Mouse (Mus musculus) testis, postnatal 10 days (tissue): ENCODE results near the gene Elmo1.
A peak's percentile ranks its signal among the peaks of the same experiment; 100 is the strongest.

ENCODE experiments used
- DNase-seq: peaks from one replicate; pipeline ENCODE4 v3.0.0; 2021; ENCODE audit warnings: low spot score

The Elmo1 gene

GRCm38 (mm10) chr13:20207126-20207525 lies 116.7 kb downstream of the Elmo1 start:
- no peak for DNase-seq

- no peak for DNase-seq
Observed at GRCm38 (mm10) chr13:20207950-20208642, 117.7 kb downstream of the Elmo1 start.

DNA sequence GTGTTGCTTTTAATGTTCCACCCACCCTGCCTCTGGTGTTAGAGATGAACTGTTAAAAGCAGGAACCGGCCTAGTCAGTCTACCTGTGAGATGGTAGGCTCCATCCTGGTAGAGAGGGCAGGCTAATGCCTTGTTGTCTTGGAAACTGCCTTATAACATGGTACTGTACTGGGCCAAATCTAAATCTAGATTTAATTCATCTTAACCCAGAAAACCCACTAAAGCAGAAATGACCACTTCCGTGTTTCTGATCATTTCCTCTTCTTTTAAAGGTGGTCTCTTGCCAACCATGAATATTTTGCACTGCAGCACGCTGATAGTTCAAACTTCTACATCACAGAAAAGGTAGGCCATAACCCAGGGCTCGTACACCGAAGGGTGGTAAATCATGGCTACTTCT lies 118.5 kb downstream of the Elmo1 start:
- DNase-seq = no peak

GRCm38 (mm10) chr13:20211780-20212179 lies 121.4 kb downstream of the Elmo1 start:
- DNase-seq = no peak

GRCm38 (mm10) chr13:20212665-20213064 lies 122.3 kb downstream of the Elmo1 start:
- DNase-seq = no peak

GRCm38 (mm10) chr13:20213861-20214260 lies 123.5 kb downstream of the Elmo1 start:
- DNase-seq = no peak

DNA sequence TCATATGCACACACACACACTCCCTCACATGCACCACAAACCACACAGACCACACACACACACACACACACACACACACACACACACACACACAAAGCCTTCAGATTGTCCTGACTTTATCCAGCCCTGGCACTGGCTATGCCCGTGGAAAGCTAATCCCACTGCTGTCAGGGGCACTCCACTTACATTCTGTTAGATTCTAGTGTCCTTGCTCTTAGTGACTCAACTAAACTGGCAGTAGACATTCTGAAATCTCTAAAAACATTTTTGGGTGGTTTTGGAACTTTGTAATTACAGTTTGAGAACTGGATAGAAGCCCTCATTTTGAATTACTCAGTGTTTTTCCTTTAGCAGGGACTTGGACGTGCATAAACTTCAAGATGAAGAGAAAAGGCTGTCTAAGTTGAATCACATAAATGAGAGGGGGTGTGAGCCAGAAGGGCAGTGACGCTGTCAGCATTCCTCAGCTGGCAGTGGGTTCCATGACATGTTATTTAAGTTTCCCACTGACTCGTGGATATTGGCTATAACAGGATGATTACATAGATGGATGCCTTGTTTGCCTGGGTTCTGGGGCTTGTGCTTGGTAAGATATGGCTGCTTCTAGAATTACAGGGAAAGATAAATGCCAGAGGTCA lies 127.2 kb downstream of the Elmo1 start:
- DNase-seq = no peak

DNA sequence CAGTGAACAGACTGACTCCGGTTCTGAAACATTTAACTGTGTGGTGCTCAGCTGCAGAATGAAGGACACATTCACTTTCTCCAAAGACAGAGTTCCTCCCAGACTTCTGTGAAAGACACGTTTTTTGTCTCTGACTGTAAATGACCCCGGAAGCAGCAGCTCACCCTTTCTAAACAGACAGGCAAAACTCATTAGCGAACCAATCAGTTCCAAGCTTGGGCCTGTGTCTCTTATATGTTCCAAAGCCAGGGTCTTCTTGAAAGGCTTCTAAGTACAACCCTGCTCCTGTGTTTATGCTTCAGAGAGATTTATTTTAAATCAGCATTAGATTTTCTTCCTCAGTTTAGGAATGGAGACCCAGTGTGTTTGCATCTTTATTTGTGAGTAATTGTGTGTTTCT lies 127.7 kb downstream of the Elmo1 start:
- DNase-seq = no peak

DNA sequence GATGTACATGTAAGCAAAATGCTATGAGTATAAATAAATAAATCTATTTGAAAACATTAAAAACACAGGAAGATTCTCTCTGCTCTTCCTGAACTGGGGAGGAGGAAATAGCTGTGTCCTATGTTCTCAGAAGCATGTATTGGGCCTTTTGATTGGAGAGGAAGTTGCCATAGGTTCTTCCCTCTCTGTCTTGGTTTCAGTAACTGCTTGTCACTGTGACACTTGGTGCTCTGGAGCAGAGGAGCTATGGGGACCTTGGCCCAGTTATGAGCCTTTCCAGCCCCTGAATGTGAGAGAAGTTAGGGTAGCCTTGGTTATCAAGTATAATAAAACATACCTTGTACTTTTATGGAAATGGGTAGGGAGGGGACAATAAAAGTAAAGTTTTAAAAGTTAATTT lies 130.0 kb downstream of the Elmo1 start:
- no peak for DNase-seq

DNA sequence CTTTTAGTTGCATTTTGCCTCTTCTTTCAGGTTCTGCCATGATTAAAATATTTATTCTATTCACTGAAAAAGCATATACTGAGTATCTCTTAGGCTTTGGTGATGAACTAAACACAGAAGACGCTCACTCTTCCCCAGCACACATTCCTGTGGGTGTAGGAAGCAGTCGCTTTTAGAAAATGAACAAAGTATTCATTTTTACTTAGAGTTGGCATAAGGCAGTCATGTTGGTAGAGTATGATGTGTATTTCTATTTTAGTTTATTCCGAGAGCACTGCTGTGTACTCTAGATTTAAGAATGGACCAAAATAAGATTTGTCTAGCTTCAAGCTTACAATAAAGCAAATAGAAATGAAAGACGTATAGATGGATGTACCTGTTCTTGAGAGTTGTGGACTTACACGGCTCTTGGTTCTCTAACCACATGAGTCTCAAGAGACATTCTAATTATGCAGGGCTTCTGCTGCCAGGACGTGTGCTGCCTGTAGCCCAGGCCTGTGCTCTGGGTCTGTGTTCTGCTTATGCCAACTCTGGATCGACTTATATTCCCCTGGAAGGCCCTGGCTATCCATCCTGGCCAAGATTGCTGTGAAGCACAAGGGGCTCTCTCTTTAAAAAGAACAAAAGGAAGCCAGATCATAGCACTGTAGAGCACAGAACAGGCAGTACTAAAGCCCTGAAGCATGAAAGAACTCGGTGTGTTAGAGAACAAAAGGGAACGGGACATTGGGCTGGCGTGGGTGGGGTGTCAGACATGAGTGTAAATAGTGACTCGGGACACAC lies 137.7 kb downstream of the Elmo1 start:
- no peak for DNase-seq

- DNase-seq = peak; percentile 71
Observed at GRCm38 (mm10) chr13:20231837-20232728, 141.7 kb downstream of the Elmo1 start.

GRCm38 (mm10) chr13:20233707-20234106 lies 143.3 kb downstream of the Elmo1 start:
- no peak for DNase-seq

GRCm38 (mm10) chr13:20237615-20238014 lies 147.2 kb downstream of the Elmo1 start:
- no peak for DNase-seq

- DNase-seq = no peak
Observed at GRCm38 (mm10) chr13:20238146-20238545, 147.8 kb downstream of the Elmo1 start.

- no peak for DNase-seq
Observed at GRCm38 (mm10) chr13:20238743-20239142, 148.3 kb downstream of the Elmo1 start.

- no peak for DNase-seq
Observed at GRCm38 (mm10) chr13:20250069-20250668, 159.8 kb downstream of the Elmo1 start.

- no peak for DNase-seq
Observed at GRCm38 (mm10) chr13:20254911-20255310, 164.5 kb downstream of the Elmo1 start.

DNA sequence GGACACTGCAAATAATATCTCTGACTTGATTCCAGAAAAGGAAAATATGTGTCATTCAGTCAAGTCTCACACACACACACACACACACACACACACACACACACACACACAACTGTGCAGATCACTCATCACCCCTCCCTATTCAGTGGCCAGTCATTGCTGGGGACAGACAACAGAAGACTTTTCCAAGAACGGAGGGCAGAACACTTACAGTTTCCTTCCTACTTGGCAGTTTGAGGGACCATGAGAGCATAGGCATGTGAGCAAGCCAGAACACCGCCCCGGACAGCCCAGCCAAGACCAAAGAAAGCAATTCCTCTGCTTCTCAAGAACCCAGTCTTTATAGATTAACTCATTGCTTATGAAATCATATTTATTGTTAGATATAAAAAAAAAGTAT lies 165.0 kb downstream of the Elmo1 start:
- no peak for DNase-seq

DNA sequence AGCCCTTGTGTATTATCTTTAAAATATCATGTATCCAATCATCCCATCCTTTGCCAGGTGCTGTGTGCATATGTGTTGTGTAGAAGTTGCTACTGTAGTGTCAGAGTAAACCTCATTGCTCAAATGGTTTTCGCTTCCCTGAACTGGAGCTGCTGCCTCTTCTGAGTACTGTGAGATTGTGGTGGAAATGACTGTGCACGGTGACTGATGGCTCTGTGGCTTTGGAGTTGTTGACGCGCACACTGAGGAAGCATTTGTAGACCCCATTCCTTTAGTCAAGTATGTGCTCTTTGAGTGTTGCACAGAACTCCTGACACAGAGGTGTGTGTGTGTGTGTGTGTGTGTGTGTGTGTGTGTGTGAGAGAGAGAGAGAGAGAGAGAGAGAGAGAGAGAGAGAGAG lies 166.2 kb downstream of the Elmo1 start:
- no peak for DNase-seq

- no peak for DNase-seq
Observed at GRCm38 (mm10) chr13:20257562-20258525, 167.4 kb downstream of the Elmo1 start.
